Mouse (Mus musculus): Measurements from ENCODE around the gene Pptc7. TPM values are rescaled to one million over a fixed set of nuclear protein-coding genes. Genes with fewer than 3 reads are reported as not detected.
A peak's percentile ranks its signal among the peaks of the same experiment; 100 is the strongest.

Gene Pptc7
- 10 to 100 TPM; 36.5 to 42.5 TPM for total RNA-seq (2021)

GRCm38 (mm10) chr5:122284183-122285028, at the start of gene Pptc7:
Gene Pptc7, plus strand, starts transcription at chr5:122284365.
- peak; percentile 85 to 92 for DNase-seq (ENCODE audit: extremely low spot score in 1 of 2, low spot score in 1 of 2)

- DNase-seq (ENCODE audit: extremely low spot score in 1 of 2, low spot score in 1 of 2) = no peak
Measured at GRCm38 (mm10) chr5:122235196-122235836, 48.8 kb upstream of the Pptc7 start.

DNA sequence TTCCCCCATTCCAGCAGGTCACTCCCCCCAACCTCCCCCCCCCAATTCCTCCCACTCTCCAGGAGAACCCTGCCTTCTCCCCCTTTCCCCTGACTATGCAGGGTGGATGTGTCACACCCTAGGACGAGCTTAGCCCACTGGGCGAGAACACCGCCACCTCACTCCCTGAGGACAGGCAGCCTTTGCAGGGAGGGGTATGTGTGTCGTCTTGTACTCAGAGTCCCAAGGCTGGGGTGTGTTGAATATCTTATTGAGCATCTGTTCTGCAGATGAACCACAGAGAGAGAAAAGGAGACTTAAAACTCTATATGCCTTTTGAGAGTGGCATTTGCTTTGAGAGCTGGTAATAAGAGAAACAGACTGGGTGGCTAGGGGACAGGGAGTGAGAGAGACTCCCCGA, 47.0 kb upstream of the Pptc7 start:
- DNase-seq (ENCODE audit: extremely low spot score in 1 of 2, low spot score in 1 of 2) = no peak

- DNase-seq (ENCODE audit: extremely low spot score in 1 of 2, low spot score in 1 of 2) = no peak
Measured at GRCm38 (mm10) chr5:122239618-122240017, 44.5 kb upstream of the Pptc7 start.

GRCm38 (mm10) chr5:122240521-122240920, 43.6 kb upstream of the Pptc7 start:
- DNase-seq (ENCODE audit: extremely low spot score in 1 of 2, low spot score in 1 of 2) = no peak

GRCm38 (mm10) chr5:122240989-122241388, 43.2 kb upstream of the Pptc7 start:
- no peak for DNase-seq (ENCODE audit: extremely low spot score in 1 of 2, low spot score in 1 of 2)

DNA sequence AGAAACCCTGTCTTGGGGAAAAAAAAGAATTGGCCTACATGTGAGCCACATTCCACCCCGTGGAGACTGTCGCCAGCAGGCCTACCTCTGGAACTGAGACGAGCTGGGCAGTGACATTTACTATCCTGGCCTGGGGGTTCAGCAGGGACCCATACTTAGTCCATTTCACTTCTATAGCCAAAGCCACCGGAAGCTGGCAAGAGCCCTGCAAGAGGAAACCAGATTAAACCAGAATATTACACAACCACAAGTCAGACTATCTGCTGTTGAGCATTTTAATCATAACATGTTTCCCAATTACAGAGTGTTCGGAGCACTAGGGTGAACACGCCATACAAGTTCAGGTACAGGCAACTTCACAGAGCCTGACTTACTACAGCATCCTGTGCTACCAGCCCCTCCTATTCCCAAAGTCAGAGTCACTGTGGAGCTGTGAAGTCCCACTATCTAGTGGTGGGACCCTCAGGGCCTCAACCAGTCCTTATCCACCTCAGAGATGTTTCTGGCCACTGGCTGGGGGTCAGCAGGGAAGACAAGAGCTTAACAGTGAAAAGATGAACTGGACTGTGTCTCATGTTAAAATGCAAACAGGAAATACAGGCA, 41.5 kb upstream of the Pptc7 start:
- no peak for DNase-seq (ENCODE audit: extremely low spot score in 1 of 2, low spot score in 1 of 2)

GRCm38 (mm10) chr5:122243781-122244523, 40.2 kb upstream of the Pptc7 start:
- DNase-seq (ENCODE audit: extremely low spot score in 1 of 2, low spot score in 1 of 2) = no peak

DNA sequence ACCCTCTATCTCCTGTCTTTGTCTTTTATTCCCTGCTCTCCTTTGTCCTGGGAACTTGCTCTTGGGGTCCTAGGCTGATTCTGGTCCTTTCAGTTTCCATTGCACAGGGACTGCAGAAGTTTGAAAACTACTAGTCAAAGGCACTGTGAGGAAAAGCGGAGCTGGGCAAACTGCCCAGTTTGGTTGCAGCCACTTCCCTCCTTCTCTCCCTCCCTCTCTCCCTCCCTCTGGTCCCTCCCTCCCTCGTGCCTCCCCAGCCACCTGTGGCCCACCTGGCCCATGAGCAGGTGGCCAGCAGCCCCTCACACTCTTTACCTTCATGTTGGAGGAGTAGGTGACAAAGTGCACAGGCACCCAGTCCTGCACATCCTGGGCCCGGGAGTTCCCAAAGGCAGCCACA, 39.0 kb upstream of the Pptc7 start:
- no peak for DNase-seq (ENCODE audit: extremely low spot score in 1 of 2, low spot score in 1 of 2)

DNA sequence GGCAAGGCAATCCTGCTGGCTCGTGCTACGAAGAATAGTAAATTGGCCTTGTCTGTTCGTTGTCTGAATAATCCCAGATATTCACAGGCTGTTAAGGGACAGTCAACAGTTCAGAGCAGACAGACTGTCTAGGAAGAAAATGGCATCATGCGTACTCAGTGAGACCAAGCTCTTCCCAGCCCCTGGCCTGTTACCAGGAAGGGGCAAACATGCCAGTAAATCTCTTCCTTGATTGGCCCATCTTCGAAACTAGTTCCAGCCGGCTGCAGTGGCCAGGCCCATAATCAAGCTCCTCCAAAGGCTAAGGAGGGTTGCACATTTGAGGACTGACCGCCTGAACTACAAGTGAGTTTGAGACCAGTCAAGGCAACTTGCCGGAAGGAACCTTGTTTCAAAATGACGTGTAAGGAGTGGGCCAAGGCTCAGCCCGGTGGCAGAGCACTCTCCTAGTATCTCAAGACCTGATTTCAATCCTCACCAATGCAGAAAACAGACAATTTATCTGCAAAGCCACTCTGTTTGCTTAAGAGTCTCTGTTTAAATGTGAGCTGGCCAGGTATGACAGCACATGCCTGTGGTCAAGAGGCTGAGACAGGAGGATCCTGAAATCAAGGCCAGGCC, 37.5 kb upstream of the Pptc7 start:
- DNase-seq (ENCODE audit: extremely low spot score in 1 of 2, low spot score in 1 of 2) = no peak

- no peak for DNase-seq (ENCODE audit: extremely low spot score in 1 of 2, low spot score in 1 of 2)
Measured at GRCm38 (mm10) chr5:122247529-122247928, 36.6 kb upstream of the Pptc7 start.

DNA sequence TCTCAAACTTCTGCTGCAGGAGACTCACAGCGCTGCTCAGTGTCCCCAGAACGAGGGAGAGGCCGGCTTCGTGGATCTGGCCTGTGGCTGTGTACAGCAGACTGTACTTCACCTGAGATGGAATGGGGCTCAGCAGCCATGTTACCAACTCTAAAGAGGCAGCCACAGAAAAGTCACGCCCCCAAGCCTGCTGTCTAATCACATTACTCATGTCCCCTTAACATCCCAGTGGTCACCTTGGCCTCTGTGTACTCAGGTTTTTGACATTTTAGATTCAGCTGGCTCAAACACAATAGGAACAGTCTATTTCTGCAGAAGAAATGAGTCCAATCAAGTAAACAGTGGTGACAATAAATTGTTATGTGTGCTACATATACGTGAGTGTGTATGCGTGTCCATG, 36.2 kb upstream of the Pptc7 start:
- DNase-seq (ENCODE audit: extremely low spot score in 1 of 2, low spot score in 1 of 2) = no peak

GRCm38 (mm10) chr5:122249281-122249680, 34.9 kb upstream of the Pptc7 start:
- no peak for DNase-seq (ENCODE audit: extremely low spot score in 1 of 2, low spot score in 1 of 2)

GRCm38 (mm10) chr5:122251895-122252606, 32.1 kb upstream of the Pptc7 start:
- DNase-seq (ENCODE audit: extremely low spot score in 1 of 2, low spot score in 1 of 2) = no peak

DNA sequence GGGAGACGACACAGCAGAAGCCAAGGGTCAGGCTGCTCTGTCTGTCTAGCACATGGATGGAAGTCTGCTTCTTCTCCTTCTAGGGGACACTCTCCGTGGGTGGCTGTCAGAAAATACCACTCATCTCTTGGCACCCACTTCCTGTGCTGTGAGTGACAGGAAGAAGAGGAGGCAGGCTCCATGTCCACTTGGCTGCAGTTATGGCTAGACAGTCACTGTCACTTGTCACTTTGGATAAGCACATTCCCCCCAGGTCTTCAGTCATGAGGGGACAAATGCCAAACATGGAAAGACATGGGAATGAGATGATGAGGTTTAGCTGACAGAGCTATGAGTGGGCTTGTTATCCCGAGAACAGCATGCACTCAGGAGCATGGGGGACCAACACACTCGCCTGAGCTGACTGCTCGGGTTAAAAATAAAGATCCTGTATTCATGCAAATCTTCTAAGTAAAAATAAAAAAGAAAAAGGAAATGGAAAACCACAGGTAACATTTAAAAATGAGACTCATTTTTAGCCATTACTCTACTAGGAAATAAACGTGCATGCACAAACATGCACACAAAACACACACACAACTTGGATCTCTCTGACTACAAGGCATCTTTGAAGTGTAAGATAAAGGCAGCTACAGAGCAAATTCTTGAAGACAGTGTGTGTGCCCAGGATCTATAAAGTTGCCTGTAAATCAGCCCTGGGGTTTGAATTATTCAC, 26.0 kb upstream of the Pptc7 start:
- no peak for DNase-seq (ENCODE audit: extremely low spot score in 1 of 2, low spot score in 1 of 2)

DNA sequence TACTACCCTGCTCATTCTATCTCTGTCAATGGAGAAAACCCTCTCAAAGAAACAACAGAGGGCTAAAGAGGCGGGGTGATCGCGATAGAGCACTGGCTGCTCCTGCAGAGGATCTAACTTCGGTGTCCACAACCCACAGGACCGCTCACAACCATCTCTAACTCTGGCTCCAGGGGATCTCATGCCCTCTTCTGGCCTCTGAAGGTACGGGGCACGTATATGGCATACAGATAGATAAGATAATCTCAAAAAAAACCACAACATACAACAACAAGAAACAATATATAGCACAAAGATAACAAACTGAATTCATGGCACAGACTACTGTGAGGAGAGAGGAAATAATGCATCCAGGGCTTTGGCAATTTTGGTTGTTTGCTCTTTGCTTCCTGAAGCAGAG, 22.1 kb upstream of the Pptc7 start:
- DNase-seq (ENCODE audit: extremely low spot score in 1 of 2, low spot score in 1 of 2) = no peak

DNA sequence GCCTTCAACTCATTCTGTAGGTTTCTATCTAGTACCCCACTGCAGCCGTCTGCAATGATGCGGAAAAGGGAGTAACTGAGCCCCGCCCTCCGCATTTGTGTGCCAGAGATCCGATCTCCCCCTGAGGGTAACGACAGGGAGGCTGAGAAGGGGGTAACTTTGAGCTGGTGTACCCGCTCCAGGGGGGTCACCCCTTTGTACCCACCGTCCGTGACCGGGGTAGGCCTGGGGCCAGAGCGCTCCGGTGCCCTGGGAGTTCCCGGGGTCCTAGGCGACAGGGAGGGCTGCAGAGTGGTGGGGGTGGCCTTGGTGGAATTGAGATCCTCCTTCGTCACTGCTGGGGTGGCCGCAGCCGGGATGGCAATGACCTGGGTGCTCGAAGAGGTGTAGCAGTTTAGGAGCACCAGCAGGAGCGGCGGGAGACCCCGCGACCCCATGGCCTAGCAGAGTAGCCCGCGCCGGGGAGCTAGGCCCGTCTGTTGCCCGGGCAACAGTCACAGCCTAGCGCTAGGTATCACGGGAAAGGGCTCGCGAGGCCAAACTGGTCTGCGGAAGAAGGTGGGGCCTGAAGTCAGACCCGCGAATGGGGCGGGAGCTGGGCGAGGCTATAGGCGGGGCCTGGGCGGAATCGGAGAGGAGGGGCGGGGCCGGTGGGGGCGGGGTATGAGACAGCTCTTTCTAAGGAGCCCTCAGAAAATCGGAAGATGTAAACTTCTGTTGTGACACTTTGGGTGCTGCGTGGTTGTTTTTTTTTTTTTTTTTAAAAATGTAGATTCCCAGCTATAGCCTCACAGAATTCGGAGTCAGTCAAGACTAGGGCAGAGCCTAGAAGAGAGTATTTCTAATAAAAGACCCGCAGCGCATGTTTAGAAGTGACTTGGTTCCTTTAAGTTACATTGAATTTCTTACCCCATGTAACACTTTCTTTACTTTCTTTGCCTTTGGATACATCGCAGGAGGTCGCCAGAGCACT, 19.9 kb upstream of the Pptc7 start, which contains the start of gene Tctn1:
TSS of gene Tctn1 (minus strand) at position 528 of the 973 bp plus-strand sequence.
- DNase-seq (ENCODE audit: extremely low spot score in 1 of 2, low spot score in 1 of 2) = peak; percentile 59 to 71

GRCm38 (mm10) chr5:122265187-122265586, 19.0 kb upstream of the Pptc7 start:
- no peak for DNase-seq (ENCODE audit: extremely low spot score in 1 of 2, low spot score in 1 of 2)
